8 mouse cellular contexts compared by ENCODE assay signal in genomic region chr11:121388554-121388945, GRCm38 (mm10). TPM values are rescaled to one million over a fixed set of nuclear protein-coding genes. Genes with fewer than 3 reads are reported as not detected.
DNase-seq lines count a peak whose midpoint lies in the region; ATAC-seq and TF ChIP-seq lines count a peak whose summit lies in the region.

No protein-coding gene starts in this region.

- H3K27ac ChIP-seq in layer of hippocampus, adult 2 months, result peak overlapping the region; percentile 78
- H3K27ac ChIP-seq in limb, embryonic 10.5 days, result no peak overlapping the region
- no peak overlapping the region for H3K27ac ChIP-seq in neural tube, embryonic 14.5 days (ENCODE audit: low read depth, low read length)

- TF ChIP-seq CTCF in layer of hippocampus, adult 2 months (conservative IDR thresholded peaks at IDR 0.05), result peak; percentile 8; the same call in 1 of the 2 replicates

- intact Hi-C loops in left cerebral cortex, postnatal 10 days (cut with DNase I), result loop anchor here (5.0 kb wide), 1 partner anchor 34 kb away; the partner anchor contains the start of gene Fn3krp

- H3K36me3 ChIP-seq in limb, embryonic 10.5 days, result no peaks in the 10 kb centered on the region
- H3K36me3 ChIP-seq in neural tube, embryonic 14.5 days (ENCODE audit: control insufficient read depth, insufficient read depth, low read length), result no peaks in the 10 kb centered on the region

- peak overlapping the region; percentile 73 for H3K4me2 ChIP-seq in neural tube, embryonic 14.5 days (ENCODE audit: low read depth, low read length)

- WGBS in limb, embryonic 10.5 days, result 13% methylated on average over 6 of the region's 6 CpGs
- WGBS in neural tube, embryonic 14.5 days, result 5% methylated on average over 6 of the region's 6 CpGs

- peak overlapping the region; percentile 94 for H3K4me3 ChIP-seq in layer of hippocampus, adult 2 months
- peak overlapping the region; percentile 75 for H3K4me3 ChIP-seq in limb, embryonic 10.5 days
- peak overlapping the region; percentile 57; the same call in 1 of the 2 replicates for H3K4me3 ChIP-seq in neural tube, embryonic 14.5 days (ENCODE audit: low read depth, low read length)

- no peak overlapping the region for H3K9ac ChIP-seq in neural tube, embryonic 14.5 days (replicated peaks; ENCODE audit: low read depth, low read length)

- H3K27me3 ChIP-seq in limb, embryonic 10.5 days (ENCODE audit: low read depth, poor library complexity, severe bottlenecking), result peaks cover 22% of the 10 kb centered on the region
- H3K27me3 ChIP-seq in neural tube, embryonic 14.5 days (ENCODE audit: control insufficient read depth, insufficient read depth, low read length), result no peaks in the 10 kb centered on the region

- H3K4me1 ChIP-seq in limb, embryonic 10.5 days, result peaks cover 15% of the 10 kb centered on the region
- H3K4me1 ChIP-seq in neural tube, embryonic 14.5 days (ENCODE audit: control insufficient read depth, insufficient read depth, low read length), result 0 out of 2 replicates have a peak, but pooled peaks cover 6% of the 10 kb centered on the region

- no peak for DNase-seq in layer of hippocampus, adult 2 months (ENCODE audit: low spot score in 2 of 2)
- no peak for DNase-seq in layer of hippocampus, postnatal 25 days (ENCODE audit: extremely low spot score in 1 of 2, low spot score in 1 of 2)
- no peak for DNase-seq in limb, embryonic 10.5 days (ENCODE audit: low spot score)
- no peak for DNase-seq in thymus, postnatal 14 days
- DNase-seq in left cerebral cortex, postnatal 10 days (ENCODE audit: extremely low spot score in 1 of 2, low spot score in 2 of 2), result no peak
- DNase-seq in c-Kit-positive CD71-positive TER-119-positive erythroid progenitor cells, embryonic 14.5 days (ENCODE audit: low spot score), result no peak

- H3K9me3 ChIP-seq in limb, embryonic 10.5 days (replicated peaks), result no peaks in the 10 kb centered on the region
- no peaks in the 10 kb centered on the region for H3K9me3 ChIP-seq in neural tube, embryonic 14.5 days (ENCODE audit: control insufficient read depth, low read length)

- peak; percentile 34 for ATAC-seq in erythroblast, adult 5-6 weeks (replicated peaks; ENCODE audit: low FRiP score, poor library complexity, severe bottlenecking)
- no peak for ATAC-seq in neural tube, embryonic 14.5 days (ENCODE audit: low read depth)

RNA-seq across cellular contexts. Expression of gene Rab40b, which starts 0.5 kb away (rescaled TPM):
- total RNA-seq in layer of hippocampus, adult 2 months (2021), result 10 to 100 TPM; 64.8 to 69.4 TPM
- 10 to 100 TPM; 62.5 to 66.8 TPM for total RNA-seq in layer of hippocampus, postnatal 25 days (2021)
- not detected in 2 replicates for total RNA-seq in erythroblast, adult 5-6 weeks (2015; ENCODE audit: low replicate concordance)
- not detected in 2 replicates for total RNA-seq in erythroblast, adult 5-6 weeks (2017; ENCODE audit: low replicate concordance)
- 0.54 and 1.2 TPM in 2 replicates for polyA plus RNA-seq in limb, embryonic 10.5 days (2016; fragmentation: Nextera tagmentation; extraction: Ambion mirVana)
- 13.4 and 16.7 TPM in 2 replicates for polyA plus RNA-seq in neural tube, embryonic 14.5 days (2014; fragmentation: Nextera tagmentation; extraction: Ambion mirVana)
- 10 to 100 TPM; 31.5 to 35.0 TPM for total RNA-seq in left cerebral cortex, postnatal 10 days (2021)

RNA-seq across cellular contexts. Expression of gene Fn3krp, which starts 32.7 kb away (rescaled TPM):
- 10 to 100 TPM; 52.9 to 55.4 TPM for total RNA-seq in layer of hippocampus, adult 2 months (2021)
- total RNA-seq in layer of hippocampus, postnatal 25 days (2021), result 10 to 100 TPM; 50.9 to 51.0 TPM
- total RNA-seq in erythroblast, adult 5-6 weeks (2015; ENCODE audit: low replicate concordance), result 76.1 and 78.2 TPM in 2 replicates
- 150 and 165 TPM in 2 replicates for total RNA-seq in erythroblast, adult 5-6 weeks (2017; ENCODE audit: low replicate concordance)
- 5.0 and 5.9 TPM in 2 replicates for polyA plus RNA-seq in limb, embryonic 10.5 days (2016; fragmentation: Nextera tagmentation; extraction: Ambion mirVana)
- polyA plus RNA-seq in neural tube, embryonic 14.5 days (2014; fragmentation: Nextera tagmentation; extraction: Ambion mirVana), result 8.6 and 9.2 TPM in 2 replicates
- total RNA-seq in left cerebral cortex, postnatal 10 days (2021), result 10 to 100 TPM; 21.7 to 21.9 TPM

RNA-seq across cellular contexts. Expression of gene Wdr45b, which starts 34.3 kb away (rescaled TPM):
- 10 to 100 TPM; 71.0 to 71.5 TPM for total RNA-seq in layer of hippocampus, adult 2 months (2021)
- total RNA-seq in layer of hippocampus, postnatal 25 days (2021), result 10 to 100 TPM; 63.7 to 65.6 TPM
- 10.6 and 14.4 TPM in 2 replicates for total RNA-seq in erythroblast, adult 5-6 weeks (2015; ENCODE audit: low replicate concordance)
- total RNA-seq in erythroblast, adult 5-6 weeks (2017; ENCODE audit: low replicate concordance), result 19.2 and 22.6 TPM in 2 replicates
- 108 and 119 TPM in 2 replicates for polyA plus RNA-seq in limb, embryonic 10.5 days (2016; fragmentation: Nextera tagmentation; extraction: Ambion mirVana)
- 93.7 and 100 TPM in 2 replicates for polyA plus RNA-seq in neural tube, embryonic 14.5 days (2014; fragmentation: Nextera tagmentation; extraction: Ambion mirVana)
- total RNA-seq in left cerebral cortex, postnatal 10 days (2021), result 10 to 100 TPM; 54.0 to 60.0 TPM

RNA-seq across cellular contexts. Expression of gene Fn3k, which starts 46.2 kb away (rescaled TPM):
- total RNA-seq in layer of hippocampus, adult 2 months (2021), result 10 to 100 TPM; 40.7 to 43.5 TPM
- 10 to 100 TPM; 40.2 to 41.3 TPM for total RNA-seq in layer of hippocampus, postnatal 25 days (2021)
- total RNA-seq in erythroblast, adult 5-6 weeks (2015; ENCODE audit: low replicate concordance), result 159 and 182 TPM in 2 replicates
- total RNA-seq in erythroblast, adult 5-6 weeks (2017; ENCODE audit: low replicate concordance), result 220 and 265 TPM in 2 replicates
- 0.04 and 0.23 TPM in 2 replicates for polyA plus RNA-seq in limb, embryonic 10.5 days (2016; fragmentation: Nextera tagmentation; extraction: Ambion mirVana)
- polyA plus RNA-seq in neural tube, embryonic 14.5 days (2014; fragmentation: Nextera tagmentation; extraction: Ambion mirVana), result 6.4 and 8.1 TPM in 2 replicates
- 10 to 100 TPM; 16.0 to 19.0 TPM for total RNA-seq in left cerebral cortex, postnatal 10 days (2021)

Comparison
In these comparisons a context has a peak if more than half of its experiments do, and no peak if none do; other contexts are left out.
1. RNA of gene Rab40b, which starts 0.5 kb away (total RNA-seq): 64.8 to 69.4 TPM in layer of hippocampus, adult 2 months, 62.5 to 66.8 TPM in layer of hippocampus, postnatal 25 days and 31.5 to 35.0 TPM in left cerebral cortex, postnatal 10 days; not detected in erythroblast, adult 5-6 weeks; every median in the first group is over 10 times any median in the second.
2. Peak in every context shown above with its lines, with median percentiles within 50 percentile points of each other: H3K4me3 ChIP-seq.